In the genomic region with DNA sequence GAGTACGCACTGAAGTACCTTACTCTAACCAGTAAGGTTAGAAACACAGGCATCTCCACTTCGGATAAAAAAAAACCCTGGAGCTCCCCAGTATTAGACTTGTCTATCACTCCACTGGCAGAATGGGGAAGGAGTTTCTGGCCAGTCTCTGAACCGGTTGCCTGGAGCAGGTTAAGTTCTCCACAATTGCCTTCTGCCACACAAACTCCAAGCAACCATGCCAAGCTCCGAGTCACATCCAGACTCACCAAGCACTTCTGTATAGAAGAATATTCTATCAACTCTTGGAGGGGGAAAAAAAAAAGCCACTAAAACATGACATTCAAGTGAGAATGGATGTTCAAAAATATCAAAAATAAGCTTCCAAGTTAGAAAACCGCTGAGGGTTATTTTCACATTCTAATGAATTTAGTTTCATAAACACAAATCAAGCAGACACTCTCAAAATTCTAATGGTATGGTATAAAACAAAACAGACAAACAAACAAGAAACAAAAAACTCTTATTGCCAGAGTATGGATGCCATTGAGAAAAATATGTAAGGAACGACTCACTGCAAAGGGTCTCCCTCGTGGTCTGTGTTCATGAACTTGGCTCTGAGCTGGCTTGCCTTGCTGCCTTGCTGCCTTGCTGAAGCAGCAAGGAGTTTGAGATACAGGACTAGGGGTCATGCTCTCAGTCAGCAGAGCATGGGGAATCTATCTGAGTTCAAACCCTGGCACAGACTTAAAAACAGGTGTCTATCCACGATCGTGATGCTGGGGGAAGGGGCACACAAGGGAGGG, we compare ENCODE assay signal across 26 mouse cellular contexts. TPM values are rescaled to one million over a fixed set of nuclear protein-coding genes. Genes with fewer than 3 reads are reported as not detected.
DNase-seq lines count a peak whose midpoint lies in the region; ATAC-seq and TF ChIP-seq lines count a peak whose summit lies in the region.
"Had no signal": no experiment of that assay in that cellular context is flagged by ENCODE, and none has a peak within 500 bp of the region (broad histone marks: within the 10 kb centered on the region; RNA-seq: fewer than 3 reads in every experiment).

No protein-coding gene starts in this region.

- no peak overlapping the region for H3K9ac ChIP-seq in embryonic facial prominence, embryonic 12.5 days
- H3K9ac ChIP-seq in limb, embryonic 12.5 days (replicated peaks): no peak overlapping the region
- H3K9ac ChIP-seq in embryonic facial prominence, embryonic 13.5 days: no peak overlapping the region
- no peak overlapping the region for H3K9ac ChIP-seq in midbrain, embryonic 14.5 days (replicated peaks; ENCODE audit: low read length)
- H3K9ac ChIP-seq: forebrain, embryonic 12.5 days; forebrain, embryonic 15.5 days; hindbrain, embryonic 14.5 days had no signal

- H3K4me2 ChIP-seq in embryonic facial prominence, embryonic 12.5 days (replicated peaks): no peak overlapping the region
- H3K4me2 ChIP-seq in limb, embryonic 12.5 days: no peak overlapping the region
- no peak overlapping the region for H3K4me2 ChIP-seq in embryonic facial prominence, embryonic 13.5 days
- no peak overlapping the region for H3K4me2 ChIP-seq in midbrain, embryonic 14.5 days (ENCODE audit: low read length)
- H3K4me2 ChIP-seq: forebrain, embryonic 12.5 days; forebrain, embryonic 15.5 days; heart, embryonic 11.5 days; hindbrain, embryonic 14.5 days had no signal

- H3K27me3 ChIP-seq in embryonic facial prominence, embryonic 12.5 days: no peaks in the 10 kb centered on the region
- no peaks in the 10 kb centered on the region for H3K27me3 ChIP-seq in embryonic facial prominence, embryonic 10.5 days (replicated peaks; ENCODE audit: low read depth, poor library complexity, severe bottlenecking)
- no peaks in the 10 kb centered on the region for H3K27me3 ChIP-seq in limb, embryonic 12.5 days
- H3K27me3 ChIP-seq in limb, embryonic 10.5 days (ENCODE audit: low read depth, poor library complexity, severe bottlenecking): no peaks in the 10 kb centered on the region
- H3K27me3 ChIP-seq in embryonic facial prominence, embryonic 13.5 days: no peaks in the 10 kb centered on the region
- H3K27me3 ChIP-seq in midbrain, embryonic 14.5 days (ENCODE audit: control insufficient read depth, insufficient read depth, low read length): no peaks in the 10 kb centered on the region
- H3K27me3 ChIP-seq: forebrain, embryonic 12.5 days; forebrain, embryonic 15.5 days; Patski had no signal

- no peak for TF ChIP-seq POLR2A in embryonic fibroblast, embryonic 13.5 days (IDR thresholded peaks at IDR 0.05; ENCODE audit: low read depth, low read length)

- ATAC-seq in embryonic facial prominence, embryonic 12.5 days (ENCODE audit: insufficient number of reproducible peaks, insufficient read depth, low FRiP score, low TSS enrichment): no peak
- ATAC-seq in limb, embryonic 12.5 days (ENCODE audit: insufficient number of reproducible peaks, insufficient read depth, low FRiP score, low TSS enrichment, low read depth): no peak
- no peak for ATAC-seq in embryonic facial prominence, embryonic 13.5 days (ENCODE audit: insufficient number of reproducible peaks, insufficient read depth, low FRiP score, low TSS enrichment, low read depth)
- no peak for ATAC-seq in midbrain, embryonic 14.5 days (ENCODE audit: low FRiP score, low TSS enrichment)
- ATAC-seq: forebrain, embryonic 15.5 days; hindbrain, postnatal 0 days; inflammation-experienced regulatory T-cells, adult 6 months; intestine, postnatal 0 days; Patski had no signal

- no peak for DNase-seq in embryonic facial prominence, embryonic 10.5 days (ENCODE audit: low spot score)
- no peak for DNase-seq in limb, embryonic 10.5 days (ENCODE audit: low spot score)
- no peak for DNase-seq in thymus, adult 18-20 months
- no peak for DNase-seq in midbrain, embryonic 14.5 days
- DNase-seq: adrenal gland, adult 2 months; adrenal gland, postnatal 14 days; B cell, adult 2 months; cerebellum, adult 11 months; cerebellum, adult 9-11 months; cerebellum, postnatal 25 days; gastrocnemius, postnatal 10 days; heart, postnatal 10 days; heart, postnatal 4 days; kidney, adult 2 months had no signal

- no peaks in the 10 kb centered on the region for H3K9me3 ChIP-seq in embryonic facial prominence, embryonic 12.5 days
- no peaks in the 10 kb centered on the region for H3K9me3 ChIP-seq in embryonic facial prominence, embryonic 10.5 days
- H3K9me3 ChIP-seq in limb, embryonic 12.5 days: no peaks in the 10 kb centered on the region
- no peaks in the 10 kb centered on the region for H3K9me3 ChIP-seq in limb, embryonic 10.5 days (replicated peaks)
- H3K9me3 ChIP-seq in embryonic facial prominence, embryonic 13.5 days: no peaks in the 10 kb centered on the region
- H3K9me3 ChIP-seq in midbrain, embryonic 14.5 days (ENCODE audit: control insufficient read depth, low read length): no peaks in the 10 kb centered on the region
- H3K9me3 ChIP-seq: forebrain, embryonic 12.5 days; forebrain, embryonic 15.5 days had no signal

- no peak for TF ChIP-seq CTCF in embryonic fibroblast, embryonic 13.5 days (IDR thresholded peaks at IDR 0.05; ENCODE audit: borderline replicate concordance, insufficient read depth, low read length)

- H3K4me1 ChIP-seq in embryonic facial prominence, embryonic 12.5 days: peaks cover 32% of the 10 kb centered on the region
- H3K4me1 ChIP-seq in embryonic facial prominence, embryonic 10.5 days: peaks cover 72% of the 10 kb centered on the region
- peaks cover 39% of the 10 kb centered on the region for H3K4me1 ChIP-seq in limb, embryonic 12.5 days (replicated peaks)
- H3K4me1 ChIP-seq in limb, embryonic 10.5 days: peaks cover 42% of the 10 kb centered on the region
- H3K4me1 ChIP-seq in embryonic facial prominence, embryonic 13.5 days: peaks cover 65% of the 10 kb centered on the region
- H3K4me1 ChIP-seq in embryonic fibroblast, embryonic 13.5 days (ENCODE audit: control insufficient read depth, insufficient read depth, low read length): peaks cover 12% of the 10 kb centered on the region
- H3K4me1 ChIP-seq in midbrain, embryonic 14.5 days (ENCODE audit: control insufficient read depth, insufficient read depth, low read length): peaks cover 14% of the 10 kb centered on the region

- H3K4me3 ChIP-seq in embryonic facial prominence, embryonic 12.5 days: no peak overlapping the region
- H3K4me3 ChIP-seq in embryonic facial prominence, embryonic 10.5 days: no peak overlapping the region
- H3K4me3 ChIP-seq in limb, embryonic 12.5 days (replicated peaks): no peak overlapping the region
- no peak overlapping the region for H3K4me3 ChIP-seq in limb, embryonic 10.5 days
- H3K4me3 ChIP-seq in embryonic facial prominence, embryonic 13.5 days: no peak overlapping the region
- no peak overlapping the region for H3K4me3 ChIP-seq in embryonic fibroblast, embryonic 13.5 days (ENCODE audit: insufficient read depth, low read length)
- no peak overlapping the region for H3K4me3 ChIP-seq in midbrain, embryonic 14.5 days (replicated peaks; ENCODE audit: low read depth, low read length)
- H3K4me3 ChIP-seq: forebrain, embryonic 12.5 days; forebrain, embryonic 15.5 days had no signal

- H3K27ac ChIP-seq in embryonic facial prominence, embryonic 12.5 days: 0 out of 2 replicates have a peak overlapping the region, but pooled peaks have one; percentile 41
- H3K27ac ChIP-seq in embryonic facial prominence, embryonic 10.5 days (replicated peaks): no peak overlapping the region
- peak overlapping the region; percentile 45 for H3K27ac ChIP-seq in limb, embryonic 12.5 days
- H3K27ac ChIP-seq in limb, embryonic 10.5 days: no peak overlapping the region
- peak overlapping the region; percentile 60; the same call in 1 of the 2 replicates for H3K27ac ChIP-seq in embryonic facial prominence, embryonic 13.5 days
- H3K27ac ChIP-seq in embryonic fibroblast, embryonic 13.5 days (ENCODE audit: insufficient read depth, low read length): 0 out of 2 replicates have a peak overlapping the region, but pooled peaks have one; percentile 13
- H3K27ac ChIP-seq in midbrain, embryonic 14.5 days (replicated peaks; ENCODE audit: low read depth, low read length): no peak overlapping the region
- H3K27ac ChIP-seq: forebrain, embryonic 12.5 days; forebrain, embryonic 15.5 days; hindbrain, embryonic 14.5 days; hindbrain, postnatal 0 days had no signal

- H3K36me3 ChIP-seq in embryonic facial prominence, embryonic 12.5 days: peaks cover 5% of the 10 kb centered on the region; the same call in 1 of the 2 replicates
- H3K36me3 ChIP-seq in embryonic facial prominence, embryonic 10.5 days (replicated peaks): peaks cover 52% of the 10 kb centered on the region
- peaks cover 23% of the 10 kb centered on the region for H3K36me3 ChIP-seq in limb, embryonic 12.5 days
- H3K36me3 ChIP-seq in limb, embryonic 10.5 days: peaks cover 50% of the 10 kb centered on the region
- H3K36me3 ChIP-seq in embryonic facial prominence, embryonic 13.5 days: peaks cover 14% of the 10 kb centered on the region; the same call in 1 of the 2 replicates
- no peaks in the 10 kb centered on the region for H3K36me3 ChIP-seq in midbrain, embryonic 14.5 days (ENCODE audit: control insufficient read depth, insufficient read depth, low read length)
- H3K36me3 ChIP-seq: forebrain, embryonic 15.5 days had no signal

- 70% methylated on average over 9 of the region's 9 CpGs for WGBS in embryonic facial prominence, embryonic 12.5 days
- WGBS in embryonic facial prominence, embryonic 10.5 days: 80% methylated on average over 9 of the region's 9 CpGs
- 76% methylated on average over 9 of the region's 9 CpGs for WGBS in limb, embryonic 12.5 days
- 86% methylated on average over 9 of the region's 9 CpGs for WGBS in limb, embryonic 10.5 days
- 58% methylated on average over 9 of the region's 9 CpGs for WGBS in embryonic facial prominence, embryonic 13.5 days
- WGBS in midbrain, embryonic 14.5 days: 83% methylated on average over 9 of the region's 9 CpGs

RNA-seq across cellular contexts. Expression of a gene that starts 28.2 kb away (rescaled TPM):
- 121 and 122 TPM in 2 replicates for polyA plus RNA-seq in embryonic facial prominence, embryonic 12.5 days (2016; fragmentation: Nextera tagmentation; extraction: Ambion mirVana)
- polyA plus RNA-seq in embryonic facial prominence, embryonic 10.5 days (2016; fragmentation: Nextera tagmentation; extraction: Ambion mirVana): 74.3 and 77.5 TPM in 2 replicates
- polyA plus RNA-seq in limb, embryonic 12.5 days (2016; fragmentation: Nextera tagmentation; extraction: Ambion mirVana): 112 and 123 TPM in 2 replicates
- polyA plus RNA-seq in limb, embryonic 10.5 days (2016; fragmentation: Nextera tagmentation; extraction: Ambion mirVana): 47.7 and 64.4 TPM in 2 replicates
- 174 and 195 TPM in 2 replicates for polyA plus RNA-seq in embryonic facial prominence, embryonic 13.5 days (2015; fragmentation: Nextera tagmentation; extraction: Ambion mirVana)
- polyA plus RNA-seq in embryonic fibroblast, embryonic 13.5 days (2011; ENCODE audit: insufficient read length, low read depth, missing spikeins): 50.0 and 59.9 TPM in 2 replicates
- 15.4 and 28.1 TPM in 2 replicates for polyA plus RNA-seq in midbrain, embryonic 14.5 days (2014; fragmentation: Nextera tagmentation; extraction: Ambion mirVana)

RNA-seq across cellular contexts. Expression of a gene that starts 29.3 kb away (rescaled TPM):
- polyA plus RNA-seq in embryonic facial prominence, embryonic 12.5 days (2016; fragmentation: Nextera tagmentation; extraction: Ambion mirVana): 101 and 114 TPM in 2 replicates
- polyA plus RNA-seq in embryonic facial prominence, embryonic 10.5 days (2016; fragmentation: Nextera tagmentation; extraction: Ambion mirVana): 117 and 121 TPM in 2 replicates
- polyA plus RNA-seq in limb, embryonic 12.5 days (2016; fragmentation: Nextera tagmentation; extraction: Ambion mirVana): 105 and 110 TPM in 2 replicates
- polyA plus RNA-seq in limb, embryonic 10.5 days (2016; fragmentation: Nextera tagmentation; extraction: Ambion mirVana): 145 TPM in 2 replicates
- 93.4 and 107 TPM in 2 replicates for polyA plus RNA-seq in embryonic facial prominence, embryonic 13.5 days (2015; fragmentation: Nextera tagmentation; extraction: Ambion mirVana)
- 56.4 and 59.9 TPM in 2 replicates for polyA plus RNA-seq in embryonic fibroblast, embryonic 13.5 days (2011; ENCODE audit: insufficient read length, low read depth, missing spikeins)
- polyA plus RNA-seq in midbrain, embryonic 14.5 days (2014; fragmentation: Nextera tagmentation; extraction: Ambion mirVana): 59.2 and 75.2 TPM in 2 replicates

Comparison
In these comparisons a context has a peak if more than half of its experiments do, and no peak if none do; other contexts are left out.
1. H3K27ac ChIP-seq: peak in embryonic facial prominence, embryonic 12.5 days (single experiment), limb, embryonic 12.5 days (single experiment), embryonic facial prominence, embryonic 13.5 days (single experiment) and embryonic fibroblast, embryonic 13.5 days (single experiment); none in embryonic facial prominence, embryonic 10.5 days (single experiment), limb, embryonic 10.5 days (single experiment) and midbrain, embryonic 14.5 days (single experiment).